Mouse (Mus musculus) cerebellum, adult 11 months (tissue): ENCODE data around the gene Ankrd13d.

Source experiments
- DNase-seq: peaks from one replicate; pipeline ENCODE4 v3.0.0; 2022

The Ankrd13d gene

DNA sequence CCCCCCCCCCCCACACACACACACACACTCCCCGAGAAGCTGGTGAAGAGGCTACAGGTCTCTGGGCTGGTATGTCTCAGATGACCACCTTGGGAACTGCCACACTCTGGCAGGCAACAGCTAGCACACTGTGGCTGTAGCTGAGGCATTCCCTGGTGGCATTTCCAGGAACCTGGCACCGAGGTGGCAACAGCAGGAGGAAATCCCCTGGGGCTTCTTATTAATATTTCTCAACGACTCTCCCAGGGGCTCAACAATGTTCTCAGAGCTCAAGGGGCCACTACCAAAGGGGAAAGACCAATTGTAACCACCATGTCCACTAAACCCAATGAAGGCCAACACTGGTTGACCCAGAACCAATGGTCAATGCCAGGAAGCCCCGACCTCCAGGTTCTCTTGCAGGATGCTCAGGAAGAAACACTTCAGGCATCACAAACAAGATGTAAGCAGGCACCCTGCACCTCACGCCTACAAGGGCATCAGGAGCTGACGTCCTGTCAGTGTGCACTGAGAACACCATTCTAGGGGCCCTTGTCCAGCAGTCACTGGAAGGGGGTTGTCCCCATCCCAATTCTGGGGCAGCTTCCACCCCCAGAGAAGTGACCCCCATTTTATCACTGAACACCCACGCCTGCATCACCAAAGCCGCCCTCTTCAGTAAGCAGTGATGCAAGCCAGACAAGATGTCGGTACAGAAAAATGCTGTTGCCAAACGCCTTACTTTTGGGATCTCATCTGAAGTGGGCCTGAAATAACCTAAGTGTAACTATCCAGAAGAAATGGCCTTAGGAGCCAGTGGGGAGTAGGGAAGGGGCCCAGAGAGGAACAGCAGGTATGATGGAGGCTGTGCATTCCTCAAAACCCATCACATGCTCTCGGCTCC, 18.2 kb upstream of the Ankrd13d start:
- DNase-seq, result no peak

DNA sequence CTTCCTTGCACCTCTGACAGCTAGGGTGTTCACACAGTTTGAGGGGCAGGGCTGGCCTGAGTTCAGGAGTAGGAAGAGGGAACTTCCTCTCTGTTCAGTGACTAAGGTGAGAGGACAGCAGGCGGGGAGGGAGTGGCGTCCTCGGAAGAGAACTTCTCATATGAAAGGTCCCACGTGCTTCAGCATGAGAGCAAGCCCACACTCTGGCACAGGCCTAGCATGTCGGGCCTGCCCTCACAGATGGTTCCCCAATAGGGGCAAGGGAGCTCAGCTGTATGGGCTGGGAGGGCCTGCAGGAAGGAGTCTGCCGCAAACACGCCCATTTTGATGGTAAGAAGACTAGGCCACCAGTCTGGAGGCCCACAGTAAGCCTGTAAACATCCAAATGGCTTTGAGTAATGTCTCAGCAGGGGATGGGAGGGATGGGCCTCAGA, 17.4 kb upstream of the Ankrd13d start:
- no peak for DNase-seq

DNA sequence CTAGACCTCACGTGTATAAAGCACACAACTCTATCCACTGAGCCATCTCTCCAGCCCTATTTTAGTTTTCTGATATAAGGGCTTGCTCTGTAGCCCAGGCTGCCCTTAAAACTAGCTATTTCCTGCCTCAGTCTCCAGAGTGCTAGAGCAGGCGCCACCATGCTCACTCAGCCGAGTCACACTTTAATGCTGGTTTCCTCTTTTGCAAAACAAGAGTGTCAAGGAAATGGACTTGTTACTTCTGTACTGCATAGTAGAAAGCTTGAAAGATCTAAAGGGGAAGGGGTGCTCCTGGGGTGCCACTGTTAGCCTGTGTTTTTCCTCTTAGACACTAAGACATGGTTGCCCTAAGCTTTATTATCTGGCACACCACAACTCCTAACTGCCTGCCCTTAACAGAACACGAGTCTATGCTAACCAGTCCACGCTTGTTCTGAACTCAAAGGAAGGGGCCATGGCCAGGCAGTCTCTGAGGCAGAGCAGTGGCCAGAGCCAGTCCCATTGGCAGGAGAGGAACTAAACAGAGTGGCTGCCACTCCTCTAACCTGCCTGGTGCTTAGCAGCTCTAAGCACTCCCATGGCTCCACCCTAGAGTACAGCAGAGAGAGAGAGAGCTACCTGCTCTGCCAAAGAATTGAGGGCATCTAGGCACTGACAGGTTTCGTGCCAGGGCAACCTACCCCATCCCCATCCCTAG, 16.8 kb upstream of the Ankrd13d start:
- no peak for DNase-seq

DNA sequence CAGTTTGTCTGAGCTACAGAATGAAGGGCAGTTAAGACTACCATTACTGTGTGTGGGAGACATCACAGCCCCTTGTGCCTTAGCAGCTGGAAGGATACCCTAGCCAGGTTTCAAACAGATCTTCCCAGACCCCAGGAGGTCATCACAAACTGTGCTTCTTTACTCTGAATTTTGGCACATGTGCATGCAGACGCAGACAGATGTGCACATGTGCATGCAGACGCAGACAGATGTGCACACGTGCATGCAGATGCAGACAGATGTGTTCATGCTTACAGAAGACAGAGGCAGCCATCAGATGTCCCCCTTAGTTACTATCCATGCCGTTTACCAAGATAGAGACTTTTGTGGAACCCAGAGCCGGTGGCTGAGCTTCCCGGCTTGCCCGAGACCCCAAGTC, 16.2 kb upstream of the Ankrd13d start:
- no peak for DNase-seq

DNA sequence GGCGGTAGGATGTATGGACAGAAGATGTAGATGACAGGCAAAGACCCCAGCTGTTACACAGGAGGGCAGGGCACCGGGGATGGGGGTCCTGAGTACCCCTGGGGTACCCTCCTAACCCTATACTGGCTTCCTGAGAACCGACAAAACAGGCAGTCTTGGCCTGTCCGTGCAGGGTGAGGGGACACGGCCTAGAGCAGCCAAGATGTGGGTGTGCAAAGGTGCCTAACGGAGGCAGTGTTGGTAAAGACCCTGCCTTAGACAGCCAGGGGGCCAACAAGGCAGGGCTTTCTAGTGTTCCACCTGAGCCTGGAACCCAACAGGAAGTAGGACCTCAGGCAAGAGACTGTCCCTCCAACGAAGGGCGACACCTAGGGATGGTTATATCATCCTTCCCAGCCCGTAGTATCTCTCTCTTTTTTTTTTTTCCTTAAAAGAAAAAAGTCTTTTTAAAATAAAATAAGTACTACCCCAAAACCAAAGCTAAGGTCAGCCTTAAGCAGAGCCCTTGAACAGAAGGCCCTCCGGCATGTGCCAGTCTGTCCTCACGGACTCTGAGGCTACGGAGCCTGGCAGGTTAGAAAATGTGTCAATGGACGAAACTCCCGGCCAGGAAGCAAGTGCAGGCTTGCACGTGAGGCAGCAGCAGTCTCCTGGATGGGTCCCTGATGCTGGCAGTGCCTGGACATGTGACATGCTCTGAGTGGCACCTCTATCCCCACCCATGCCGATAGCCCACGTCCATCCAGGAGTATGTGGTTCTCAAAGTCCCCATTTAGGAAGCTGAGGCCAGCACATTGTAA, 15.6 kb upstream of the Ankrd13d start:
- DNase-seq, result no peak

DNA sequence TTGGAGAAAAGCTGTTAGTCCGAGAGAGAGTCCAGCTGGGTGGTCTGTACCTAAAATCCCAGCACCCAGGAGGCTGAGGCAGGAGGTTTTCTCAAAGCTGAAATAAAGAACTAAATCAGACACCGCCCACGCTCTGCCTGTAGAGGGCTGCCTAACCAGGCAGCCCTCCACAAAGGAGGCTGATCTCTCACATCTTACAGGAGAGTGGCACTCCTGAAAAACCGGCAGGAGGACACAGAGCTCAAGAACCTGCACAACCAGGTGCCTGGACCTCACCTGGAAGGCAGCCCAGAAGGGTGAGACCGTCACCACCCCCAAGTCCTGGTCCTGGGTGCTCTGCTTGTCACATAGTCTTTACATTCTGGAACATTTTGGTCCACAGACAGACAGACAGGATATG, 14.9 kb upstream of the Ankrd13d start:
- DNase-seq, result no peak

DNA sequence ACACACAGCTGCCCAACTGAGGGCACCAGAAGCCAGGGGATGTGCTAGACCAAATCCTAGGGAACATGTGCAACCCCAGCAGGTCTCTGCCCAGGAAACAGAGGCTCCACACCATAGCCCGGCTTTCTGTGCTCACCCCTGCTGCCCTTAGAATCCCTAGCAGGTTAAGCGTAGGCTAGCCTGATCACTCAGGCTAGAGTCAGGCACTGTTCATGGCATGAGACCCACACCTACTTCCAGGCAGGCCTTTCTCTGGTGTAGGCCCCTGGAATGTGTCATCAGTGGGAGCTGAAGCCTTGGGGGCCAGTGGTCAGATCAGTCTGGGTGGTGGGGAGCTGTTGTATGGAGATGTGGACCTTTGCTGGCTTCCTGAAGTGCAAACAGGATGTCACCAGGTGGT, 13.7 kb upstream of the Ankrd13d start:
- no peak for DNase-seq

DNA sequence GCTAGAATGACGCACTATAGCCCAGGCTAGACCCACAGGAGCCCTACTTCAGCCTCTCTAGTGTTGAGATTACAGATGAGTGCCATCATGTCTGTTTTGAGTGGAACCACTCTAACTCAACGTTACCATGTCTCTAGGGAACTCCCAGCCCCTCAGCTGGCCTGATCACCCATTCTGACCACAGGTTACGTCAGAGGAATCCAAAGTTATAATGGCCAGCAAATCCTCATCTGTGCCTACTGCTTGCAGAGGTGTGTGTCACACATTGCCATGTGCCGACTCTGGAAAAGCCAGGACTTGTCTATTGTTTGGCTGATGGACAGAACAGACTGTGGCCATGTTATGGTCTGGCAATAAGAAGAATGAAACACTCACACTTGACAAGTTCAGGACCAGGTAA, 12.5 kb upstream of the Ankrd13d start:
- DNase-seq, result no peak

DNA sequence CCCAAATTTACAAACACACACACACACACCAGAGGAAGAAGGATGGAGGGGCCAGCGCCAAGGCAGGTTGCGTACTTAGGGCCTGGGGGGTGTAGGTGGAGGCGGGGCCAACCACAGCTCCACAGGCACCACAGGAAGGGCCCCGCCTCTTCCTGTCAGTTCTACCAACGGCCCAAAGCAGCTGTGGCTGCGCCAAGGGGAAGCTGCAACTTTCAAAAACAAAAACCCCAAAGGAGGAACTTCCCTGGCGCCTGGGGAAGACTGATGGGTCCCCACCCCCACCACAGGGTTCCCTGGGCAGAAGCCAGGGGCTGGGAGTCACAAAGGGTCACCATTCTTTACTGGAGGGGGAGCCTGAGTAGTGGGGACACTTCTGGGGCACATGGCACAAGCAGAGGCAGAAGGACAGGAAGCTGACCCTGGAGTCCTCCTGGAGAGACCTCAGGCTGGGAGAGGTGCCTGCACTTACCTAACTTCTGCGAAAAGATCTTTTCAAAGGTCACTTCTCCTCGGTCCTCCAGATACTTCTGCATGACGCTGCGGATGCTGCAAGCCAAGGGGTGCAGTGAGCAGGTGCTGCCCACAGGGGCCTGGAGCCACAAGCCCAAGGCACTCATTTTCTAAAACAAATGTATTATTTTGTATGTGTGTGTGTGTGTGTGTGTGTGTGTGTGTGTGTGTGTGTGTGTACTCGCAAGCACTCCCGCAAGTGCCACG, 11.6 kb upstream of the Ankrd13d start:
- DNase-seq, result no peak

DNA sequence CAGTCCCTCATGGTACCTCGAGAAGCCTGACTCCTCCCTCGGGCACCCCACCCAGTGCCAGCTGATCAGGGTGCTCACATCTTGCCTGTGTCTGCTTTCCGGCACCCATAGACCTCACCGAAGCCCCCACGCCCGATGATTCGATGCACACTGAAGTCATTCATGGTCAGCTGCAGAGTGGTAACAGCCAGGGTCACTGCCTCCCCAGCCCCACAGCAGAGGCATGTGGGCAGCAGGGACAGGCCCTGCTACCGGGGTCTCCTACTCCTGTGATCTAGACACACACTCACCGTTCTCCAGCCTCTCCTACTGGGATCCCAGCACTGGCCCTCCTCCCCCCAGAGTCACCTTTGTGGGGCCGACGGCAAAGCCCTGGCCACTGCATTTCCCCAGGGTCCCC, 8.2 kb upstream of the Ankrd13d start:
- no peak for DNase-seq

DNA sequence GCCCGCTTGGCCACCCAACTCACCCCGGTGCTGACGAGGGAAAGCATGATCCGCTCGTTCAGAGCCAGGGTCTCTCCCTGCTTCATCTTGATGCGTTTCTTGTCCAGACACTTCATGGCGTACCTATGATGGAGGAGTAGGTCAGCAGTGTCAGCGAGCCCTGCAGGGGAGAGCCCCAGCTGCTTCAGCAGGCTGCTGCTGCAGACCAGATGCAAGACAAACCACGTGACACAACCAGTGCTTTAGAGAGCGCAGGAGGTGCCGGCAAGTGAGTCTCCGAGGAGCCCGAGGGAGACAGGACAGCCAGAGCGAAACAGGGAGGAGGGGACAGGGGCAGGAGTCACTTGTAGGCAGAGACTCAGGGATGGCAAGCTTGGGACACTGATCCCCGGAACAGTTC, 7.8 kb upstream of the Ankrd13d start:
- DNase-seq, result no peak

DNA sequence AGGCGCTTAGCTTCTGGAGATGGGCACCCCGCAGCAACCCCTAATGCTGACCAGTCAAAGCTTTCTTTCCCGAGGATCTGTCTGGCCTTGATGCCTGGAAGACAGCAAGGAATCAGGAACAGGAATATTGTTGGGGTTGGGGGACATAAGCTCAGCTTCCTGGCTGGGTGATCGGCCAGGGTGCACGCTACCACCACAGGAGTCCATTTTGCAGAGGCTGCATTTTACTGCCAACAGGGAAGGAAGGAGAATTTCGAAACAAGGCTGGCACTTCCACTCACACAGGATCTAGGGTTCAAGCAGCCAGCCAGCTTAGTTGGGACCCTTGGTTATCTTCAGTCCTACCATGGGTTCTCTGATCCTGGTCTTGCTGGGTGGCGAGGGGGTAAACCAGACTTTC, 716 bp upstream of the Ankrd13d start:
- DNase-seq, result no peak

DNA sequence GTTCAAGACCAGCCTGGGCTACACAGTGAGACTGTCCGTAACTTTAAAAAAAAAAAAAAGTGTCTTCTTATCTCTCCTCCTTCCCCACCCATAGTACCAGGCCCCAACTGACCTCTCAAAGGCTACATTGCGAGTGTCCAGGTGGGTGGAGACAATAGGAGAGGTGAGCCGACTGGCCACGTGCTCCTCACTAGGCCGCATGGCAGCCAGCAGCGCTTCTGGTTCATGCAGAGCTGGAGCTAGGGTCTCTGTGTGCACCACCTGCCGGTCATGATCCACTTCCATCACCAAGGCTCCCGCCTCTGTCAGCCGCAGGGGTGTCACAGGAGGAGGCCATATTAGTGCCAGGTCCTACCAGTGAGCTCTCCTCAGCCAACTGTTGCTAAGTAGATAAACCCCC, 2.5 kb downstream of the Ankrd13d start:
- no peak for DNase-seq

DNA sequence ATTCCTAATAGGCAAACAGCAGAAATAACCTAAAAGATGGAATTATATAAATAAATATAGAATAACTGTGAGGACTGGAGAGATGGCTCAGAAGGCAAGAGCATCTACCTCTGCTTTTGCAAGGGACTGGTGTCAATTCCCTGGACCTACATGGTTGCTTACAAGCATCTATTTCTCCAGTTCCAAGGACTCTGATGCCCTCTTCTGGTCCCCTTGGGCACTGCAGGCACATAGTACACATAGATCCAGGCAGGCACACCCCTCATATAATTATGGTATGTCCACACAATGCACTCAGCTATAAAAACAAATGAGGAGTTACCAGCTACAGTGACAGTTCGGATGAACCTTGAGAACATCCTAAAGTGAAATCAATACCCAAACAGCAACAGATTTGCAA, 3.5 kb downstream of the Ankrd13d start:
- no peak for DNase-seq

DNA sequence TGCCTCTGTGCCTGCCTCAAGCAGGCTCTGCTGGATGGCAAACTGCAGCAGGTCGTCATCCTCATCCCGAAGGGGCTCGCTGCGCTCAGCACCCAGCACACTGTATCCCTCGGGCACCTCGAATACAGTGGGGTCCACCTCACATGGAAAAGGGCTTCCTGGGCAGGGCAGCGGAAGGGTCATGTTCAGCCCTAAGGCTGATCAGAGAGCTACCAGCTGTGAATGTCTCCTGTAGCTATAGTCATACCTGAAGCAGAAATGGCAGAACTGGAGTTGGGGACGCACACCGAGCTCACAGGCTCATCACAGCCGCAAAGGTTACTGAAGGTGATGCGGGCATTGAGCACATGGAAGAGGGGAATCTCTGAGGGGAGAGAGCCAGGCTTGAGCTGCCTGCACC, 12.0 kb downstream of the Ankrd13d start:
- no peak for DNase-seq

DNA sequence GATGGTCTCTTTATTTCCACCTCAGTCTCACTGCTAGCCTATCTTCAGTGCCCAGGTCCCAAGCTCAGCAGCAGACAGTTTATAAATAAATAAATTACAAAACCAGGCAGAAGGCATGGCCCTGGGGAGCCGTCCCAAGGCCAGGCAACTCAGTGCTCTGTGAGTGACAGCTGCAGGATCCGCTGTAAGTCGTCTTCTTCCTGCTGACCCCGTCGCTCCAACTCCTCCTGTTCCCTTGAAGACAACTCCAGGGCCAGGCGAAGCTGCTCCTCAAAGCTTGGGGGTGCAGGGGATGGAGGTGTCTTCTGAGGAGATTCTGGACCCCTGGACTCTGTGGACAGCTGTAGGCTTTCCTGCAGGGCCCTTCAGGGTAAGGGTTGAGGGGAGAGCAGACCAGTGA, 12.8 kb downstream of the Ankrd13d start:
- DNase-seq, result peak; percentile 23

DNA sequence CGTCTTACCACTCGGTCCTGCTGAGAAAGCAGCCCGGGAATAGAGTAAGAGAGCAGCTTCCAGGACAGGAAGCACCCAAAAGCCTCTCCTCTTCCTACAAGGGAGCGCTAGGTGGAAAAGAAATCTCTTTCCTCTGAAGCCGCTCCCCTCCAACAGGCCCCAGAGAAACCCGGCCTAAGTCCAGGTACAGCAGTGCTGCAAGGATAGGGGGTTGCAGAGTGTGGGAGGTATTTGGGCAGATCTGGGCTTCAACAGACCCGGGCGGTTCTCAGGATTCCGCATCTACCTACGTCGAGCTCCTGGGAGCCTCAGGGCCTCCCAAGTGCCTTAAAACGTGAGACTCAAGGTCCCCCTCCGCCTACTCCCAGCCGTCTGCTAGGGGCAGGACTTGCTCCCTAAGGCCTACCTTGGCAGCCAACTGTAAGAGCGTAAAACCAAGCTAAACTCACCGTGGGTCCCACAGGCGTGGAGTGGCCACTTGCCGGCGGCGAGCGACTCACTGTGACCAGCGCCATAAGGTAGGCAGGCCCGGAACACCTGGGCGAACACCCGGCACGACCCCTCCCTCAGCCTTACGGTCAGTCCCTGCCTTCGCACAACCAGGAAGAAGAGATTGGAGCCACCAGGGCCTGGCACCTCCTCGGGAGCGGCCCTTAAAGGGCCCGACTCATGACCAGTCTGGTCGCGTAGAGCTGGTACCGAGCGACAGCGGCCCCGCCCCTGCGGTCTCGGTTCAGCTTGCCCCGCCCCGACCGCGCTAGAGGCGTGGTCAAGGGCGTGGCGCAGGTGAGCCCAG, 14.2 kb downstream of the Ankrd13d start, which contains the start of gene Ssh3:
Gene Ssh3 (minus strand): TSS at position 615 of the 796 bp plus-strand sequence.
- peak; percentile 80 for DNase-seq

DNA sequence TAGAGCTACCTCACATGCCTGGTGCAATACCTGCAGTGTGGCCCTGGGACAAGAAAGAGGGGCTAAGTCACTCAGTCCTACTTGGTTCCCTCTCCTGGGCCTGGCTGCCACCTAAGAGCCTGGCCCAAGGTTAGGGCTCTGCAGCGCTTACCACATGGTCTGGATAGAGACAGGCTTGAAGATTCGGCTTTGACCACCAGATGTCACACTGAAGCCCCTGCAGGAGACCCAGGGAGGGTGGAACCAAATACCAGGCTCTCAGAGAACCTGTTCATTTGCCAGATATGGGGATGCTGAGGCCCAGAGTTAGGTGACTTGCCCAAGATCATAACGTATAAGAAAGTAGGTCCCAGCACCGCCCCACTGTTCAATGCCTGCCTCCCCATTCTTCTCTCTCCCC, 17.0 kb downstream of the Ankrd13d start:
- no peak for DNase-seq

DNA sequence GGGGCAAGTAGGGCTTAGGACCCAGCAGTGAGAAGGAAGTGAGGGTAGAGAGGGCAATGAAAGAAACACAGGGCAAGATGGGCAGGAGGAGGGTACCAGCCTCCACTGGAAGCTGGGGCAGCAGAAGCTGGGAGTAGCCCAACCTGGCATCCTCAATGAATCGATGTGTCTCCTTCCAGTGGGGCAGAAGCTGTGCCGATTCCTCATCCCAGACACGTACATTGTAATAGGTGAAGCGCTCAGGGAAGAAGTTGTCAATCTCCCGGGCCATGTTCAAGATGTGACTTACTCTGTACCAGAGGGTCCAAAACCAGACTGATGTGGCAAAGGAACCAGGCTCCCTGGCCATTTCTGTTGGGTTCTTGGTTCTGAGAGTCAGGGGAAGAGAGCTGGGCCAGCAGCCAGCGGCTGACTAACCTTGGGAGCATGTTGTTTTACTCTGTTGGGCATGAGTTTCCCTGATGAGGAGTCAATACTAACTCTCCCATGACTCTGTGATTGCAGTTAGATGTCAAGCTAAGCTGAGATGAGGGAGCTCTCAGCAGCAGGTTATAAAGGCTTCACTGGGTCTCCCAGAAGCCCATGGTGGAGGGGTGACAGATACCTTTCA, 18.7 kb downstream of the Ankrd13d start:
- DNase-seq, result no peak

DNA sequence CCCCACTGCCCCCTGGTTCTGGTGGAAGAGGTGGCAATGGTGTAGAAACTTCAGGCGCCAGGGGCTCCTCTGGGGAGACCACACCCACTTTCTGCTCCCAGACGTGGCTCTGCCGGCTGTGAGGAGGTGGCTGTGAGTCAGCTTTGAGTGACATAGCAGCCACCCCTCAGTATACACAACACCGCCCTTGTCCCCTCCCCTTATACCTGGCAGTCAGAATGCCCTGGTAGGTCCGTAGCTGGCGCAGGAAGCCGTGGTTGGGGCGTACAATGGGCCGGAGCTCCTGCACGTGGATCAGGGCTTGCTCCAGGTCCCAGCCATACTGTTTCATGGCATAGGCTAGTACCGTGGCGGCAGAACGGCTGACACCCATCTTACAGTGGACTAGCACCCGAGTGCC, 19.2 kb downstream of the Ankrd13d start:
- DNase-seq, result no peak

DNA sequence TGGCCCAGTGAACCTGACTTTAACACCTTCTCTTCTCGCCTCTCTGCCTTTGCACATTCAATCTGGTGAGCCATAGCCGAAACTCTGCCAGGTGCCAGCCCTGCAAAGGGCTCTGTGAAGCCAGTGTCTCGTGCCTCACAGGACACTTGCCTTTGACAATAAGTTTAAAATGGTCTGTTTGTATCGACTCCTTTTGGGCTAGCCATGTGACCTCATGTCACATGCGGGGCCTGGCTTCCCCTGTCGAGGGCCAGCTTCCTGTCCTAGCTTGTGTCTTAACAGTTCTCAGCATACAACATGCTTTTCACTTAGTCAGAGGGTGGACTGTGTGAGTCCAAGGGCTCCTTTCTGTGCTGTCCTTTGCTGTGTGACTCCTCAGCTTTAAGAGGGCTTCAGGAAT, 20.2 kb downstream of the Ankrd13d start:
- DNase-seq, result no peak
